Mouse (Mus musculus): Measurements from ENCODE around the gene Klrb1b. TPM values are rescaled to one million over a fixed set of nuclear protein-coding genes. Genes with fewer than 3 reads are reported as not detected.

Klrb1b gene
- polyA plus RNA-seq (2012; ENCODE audit: insufficient read depth, low replicate concordance), result not detected in 2 replicates

- no peak for TF ChIP-seq FLI1 (IDR thresholded peaks at IDR 0.05; ENCODE audit: low read length)
- Histone ChIP-seq H3K4me3 (replicated peaks) (no peak within 1 kb of the TSS), H3K4me1 (no peaks in the 10 kb centered on the region), H3K9me3 (no peaks in the 10 kb centered on the region), H3K27me3 (replicated peaks) (no peaks in the 10 kb centered on the region), H3K36me3 (replicated peaks; ENCODE audit: low read length) (no peaks in the 10 kb centered on the region)
These were observed at the start of gene Klrb1b, which contains the start of gene Gm44511 for GRCm38 (mm10) chr6:128826132-128826531. Gene Klrb1b (minus strand): TSS chr6:128826331. Gene Gm44511 (minus strand): TSS chr6:128826315.

- Histone ChIP-seq H3K36me3 (replicated peaks; ENCODE audit: low read length) (no peaks in the 10 kb centered on the region), H3K4me3 (replicated peaks) (no peak overlapping the region), H3K27me3 (replicated peaks) (no peaks in the 10 kb centered on the region), H3K4me1 (no peaks in the 10 kb centered on the region), H3K9me3 (no peaks in the 10 kb centered on the region; the same call in 1 of the 2 replicates)
- TF ChIP-seq FLI1 (IDR thresholded peaks at IDR 0.05; ENCODE audit: low read length), result no peak
- TF ChIP-seq GATA1 (IDR thresholded peaks at IDR 0.05; ENCODE audit: borderline replicate concordance, low read length), result no peak
These were observed 45.9 kb upstream of the Klrb1b start for GRCm38 (mm10) chr6:128871910-128872610.

GRCm38 (mm10) chr6:128868861-128869260 is 42.7 kb upstream of the Klrb1b start:
- H3K36me3 ChIP-seq (replicated peaks; ENCODE audit: low read length), result no peaks in the 10 kb centered on the region
- no peak overlapping the region for H3K4me3 ChIP-seq (replicated peaks)
- no peaks in the 10 kb centered on the region for H3K4me1 ChIP-seq
- H3K27me3 ChIP-seq (replicated peaks), result no peaks in the 10 kb centered on the region
- H3K9me3 ChIP-seq, result no peaks in the 10 kb centered on the region
- TF ChIP-seq GATA1 (IDR thresholded peaks at IDR 0.05; ENCODE audit: borderline replicate concordance, low read length), result no peak

GRCm38 (mm10) chr6:128857976-128858375 is 31.8 kb upstream of the Klrb1b start:
- Histone ChIP-seq H3K36me3 (replicated peaks; ENCODE audit: low read length) (no peaks in the 10 kb centered on the region), H3K4me3 (replicated peaks) (no peak overlapping the region), H3K4me1 (peaks cover 26% of the 10 kb centered on the region), H3K27me3 (replicated peaks) (no peaks in the 10 kb centered on the region), H3K9me3 (no peaks in the 10 kb centered on the region)
- TF ChIP-seq GATA1 (IDR thresholded peaks at IDR 0.05; ENCODE audit: borderline replicate concordance, low read length), result no peak
- TF ChIP-seq FLI1 (IDR thresholded peaks at IDR 0.05; ENCODE audit: low read length), result no peak

- Histone ChIP-seq H3K27me3 (replicated peaks) (no peaks in the 10 kb centered on the region), H3K9me3 (no peaks in the 10 kb centered on the region), H3K36me3 (replicated peaks; ENCODE audit: low read length) (no peaks in the 10 kb centered on the region), H3K4me1 (peaks cover 40% of the 10 kb centered on the region), H3K4me3 (replicated peaks) (no peak overlapping the region)
- TF ChIP-seq GATA1 (IDR thresholded peaks at IDR 0.05; ENCODE audit: borderline replicate concordance, low read length) (no peak), FLI1 (IDR thresholded peaks at IDR 0.05; ENCODE audit: low read length) (no peak)
These were observed 30.1 kb upstream of the Klrb1b start for GRCm38 (mm10) chr6:128856250-128856649.

GRCm38 (mm10) chr6:128855477-128855876 is 29.3 kb upstream of the Klrb1b start:
- TF ChIP-seq GATA1 (IDR thresholded peaks at IDR 0.05; ENCODE audit: borderline replicate concordance, low read length) (no peak), FLI1 (IDR thresholded peaks at IDR 0.05; ENCODE audit: low read length) (no peak)
- Histone ChIP-seq H3K4me3 (replicated peaks) (peak overlapping the region; percentile 56), H3K27me3 (replicated peaks) (no peaks in the 10 kb centered on the region), H3K36me3 (replicated peaks; ENCODE audit: low read length) (no peaks in the 10 kb centered on the region), H3K9me3 (no peaks in the 10 kb centered on the region), H3K4me1 (peaks cover 40% of the 10 kb centered on the region)

GRCm38 (mm10) chr6:128854895-128855294 is 28.8 kb upstream of the Klrb1b start:
- H3K4me3 ChIP-seq (replicated peaks), result no peak overlapping the region
- no peaks in the 10 kb centered on the region for H3K9me3 ChIP-seq
- no peaks in the 10 kb centered on the region for H3K36me3 ChIP-seq (replicated peaks; ENCODE audit: low read length)
- TF ChIP-seq FLI1 (IDR thresholded peaks at IDR 0.05; ENCODE audit: low read length) (no peak), GATA1 (IDR thresholded peaks at IDR 0.05; ENCODE audit: borderline replicate concordance, low read length) (no peak)
- H3K27me3 ChIP-seq (replicated peaks), result no peaks in the 10 kb centered on the region
- H3K4me1 ChIP-seq, result peaks cover 43% of the 10 kb centered on the region

GRCm38 (mm10) chr6:128854024-128854820 is 28.1 kb upstream of the Klrb1b start:
- H3K36me3 ChIP-seq (replicated peaks; ENCODE audit: low read length), result no peaks in the 10 kb centered on the region

GRCm38 (mm10) chr6:128852766-128853165 is 26.6 kb upstream of the Klrb1b start:
- Histone ChIP-seq H3K9me3 (no peaks in the 10 kb centered on the region), H3K4me3 (replicated peaks) (no peak overlapping the region), H3K27me3 (replicated peaks) (no peaks in the 10 kb centered on the region), H3K36me3 (replicated peaks; ENCODE audit: low read length) (no peaks in the 10 kb centered on the region), H3K4me1 (peaks cover 49% of the 10 kb centered on the region)
- TF ChIP-seq GATA1 (IDR thresholded peaks at IDR 0.05; ENCODE audit: borderline replicate concordance, low read length), result no peak
- no peak for TF ChIP-seq FLI1 (IDR thresholded peaks at IDR 0.05; ENCODE audit: low read length)

More at GRCm38 (mm10) chr6:128854024-128854820, 28.1 kb upstream of the Klrb1b start:
- no peak for TF ChIP-seq GATA1 (IDR thresholded peaks at IDR 0.05; ENCODE audit: borderline replicate concordance, low read length)
- TF ChIP-seq FLI1 (IDR thresholded peaks at IDR 0.05; ENCODE audit: low read length), result no peak
- H3K27me3 ChIP-seq (replicated peaks), result no peaks in the 10 kb centered on the region
- no peaks in the 10 kb centered on the region for H3K9me3 ChIP-seq
- peaks cover 47% of the 10 kb centered on the region for H3K4me1 ChIP-seq
- peak overlapping the region; percentile 84 for H3K4me3 ChIP-seq (replicated peaks)

GRCm38 (mm10) chr6:128851151-128851550 is 25.0 kb upstream of the Klrb1b start:
- Histone ChIP-seq H3K27me3 (replicated peaks) (no peaks in the 10 kb centered on the region), H3K4me1 (peaks cover 59% of the 10 kb centered on the region), H3K4me3 (replicated peaks) (no peak overlapping the region), H3K9me3 (no peaks in the 10 kb centered on the region), H3K36me3 (replicated peaks; ENCODE audit: low read length) (peaks cover 4% of the 10 kb centered on the region)
- TF ChIP-seq GATA1 (IDR thresholded peaks at IDR 0.05; ENCODE audit: borderline replicate concordance, low read length) (no peak), FLI1 (IDR thresholded peaks at IDR 0.05; ENCODE audit: low read length) (no peak)

Measured in megakaryocyte, embryonic 14.5 days (primary cell).